Mouse (Mus musculus) layer of hippocampus, postnatal 14 days (tissue): ENCODE data around the gene Pmpcb. TPM values are rescaled to one million over a fixed set of nuclear protein-coding genes. Genes with fewer than 3 reads are reported as not detected.
A peak's percentile ranks its signal among the peaks of the same experiment; 100 is the strongest.
"Not testable (repeated sequence)": the region's sequence is repeated elsewhere in the genome, so short reads cannot be mapped to it uniquely, and the experiment has no call there.

Experiments
- DNase-seq, 2 experiments: peaks; one replicate each; pipeline ENCODE4 v3.0.0; 2021 to 2022; ENCODE audit warnings: low spot score in 2 of 2, mixed read lengths in 1 of 2
- long read RNA-seq, 2 experiments: library from polyadenylated mRNA; stranded (forward); transcript quantifications; one replicate each; pipeline ENCODE4 v2.0.0; 2021
- total RNA-seq, 2 experiments: library from RNA; stranded (reverse); gene quantifications; 2 replicates each; pipeline ENCODE4 v1.2.3; 2021

Gene Pmpcb
- total RNA-seq = 10 to 100 TPM; 59.3 to 67.1 TPM
- long read RNA-seq, experiment 1, transcript Pmpcb-201 (13 exons, 1,615 nt) = major isoform, 27 of 31 reads
- long read RNA-seq, experiment 1, partial matches to known transcripts = 1 of 31 reads
- long read RNA-seq, experiment 1, other reads (novel, unspliced or antisense) = 3 of 31 reads
- long read RNA-seq, experiment 2, transcript Pmpcb-201 (13 exons, 1,615 nt) = major isoform, 33 of 41 reads
- long read RNA-seq, experiment 2, partial matches to known transcripts = 5 of 41 reads
- long read RNA-seq, experiment 2, other reads (novel, unspliced or antisense) = 3 of 41 reads

- peak; percentile 89 to 92 for DNase-seq
Measured at GRCm38 (mm10) chr5:21736956-21737585, at the start of gene Pmpcb. TSS of gene Pmpcb (plus strand) at chr5:21737141.

- DNase-seq = no peak
Measured at GRCm38 (mm10) chr5:21692230-21692629, 44.7 kb upstream of the Pmpcb start.

DNA sequence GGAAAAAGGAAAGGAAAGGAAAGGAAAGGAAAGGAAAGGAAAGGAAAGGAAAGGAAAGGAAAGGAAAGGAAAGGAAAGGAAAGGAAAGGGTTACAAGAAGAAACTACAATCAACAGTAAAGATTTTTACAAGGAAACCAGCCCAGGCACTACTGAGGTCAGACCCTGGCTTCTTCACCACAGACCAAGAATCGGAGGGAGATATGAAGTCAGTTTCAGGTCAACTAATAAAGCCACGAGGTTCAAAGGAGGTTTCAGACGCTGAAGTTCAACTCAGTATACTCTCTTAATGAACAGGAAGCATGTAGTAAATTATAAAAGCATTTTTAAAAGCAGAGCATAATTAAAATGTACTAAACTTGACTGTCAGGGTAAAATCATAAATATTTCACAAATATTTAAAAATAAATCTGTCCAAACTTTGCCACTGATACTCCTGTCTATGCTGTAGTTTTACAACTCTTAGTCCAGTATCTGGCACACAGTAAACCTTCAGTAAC is 43.5 kb upstream of the Pmpcb start:
- no peak for DNase-seq

GRCm38 (mm10) chr5:21694854-21695490 is 42.0 kb upstream of the Pmpcb start:
- no peak for DNase-seq

- DNase-seq = not testable (repeated sequence)
Measured at GRCm38 (mm10) chr5:21699555-21699954, 37.4 kb upstream of the Pmpcb start.

DNA sequence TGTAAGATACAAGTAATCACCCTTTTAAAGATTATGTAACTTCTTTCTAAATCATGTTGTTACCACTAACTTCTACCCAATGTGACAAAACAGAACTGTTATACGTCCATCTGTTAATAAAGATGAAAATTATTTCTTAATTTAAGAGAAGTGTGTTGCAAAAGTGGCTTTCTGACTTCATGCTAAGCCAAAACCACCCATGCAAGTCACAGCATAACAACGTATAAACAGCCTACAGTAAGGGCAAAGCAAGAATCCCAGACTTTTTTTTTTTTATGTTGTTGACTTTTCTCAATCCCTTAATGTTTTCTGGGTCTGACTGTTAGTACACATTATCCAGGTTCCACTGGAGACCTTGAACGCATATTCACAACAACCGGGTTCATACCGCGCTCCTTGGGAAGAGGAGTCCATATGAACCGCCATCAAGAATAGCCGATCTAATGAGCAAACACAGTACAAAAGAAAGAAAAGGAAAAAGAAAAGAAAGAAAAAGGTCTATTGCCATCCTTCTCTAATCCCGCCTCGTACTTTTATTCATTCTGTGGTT is 36.6 kb upstream of the Pmpcb start:
- no peak for DNase-seq

DNA sequence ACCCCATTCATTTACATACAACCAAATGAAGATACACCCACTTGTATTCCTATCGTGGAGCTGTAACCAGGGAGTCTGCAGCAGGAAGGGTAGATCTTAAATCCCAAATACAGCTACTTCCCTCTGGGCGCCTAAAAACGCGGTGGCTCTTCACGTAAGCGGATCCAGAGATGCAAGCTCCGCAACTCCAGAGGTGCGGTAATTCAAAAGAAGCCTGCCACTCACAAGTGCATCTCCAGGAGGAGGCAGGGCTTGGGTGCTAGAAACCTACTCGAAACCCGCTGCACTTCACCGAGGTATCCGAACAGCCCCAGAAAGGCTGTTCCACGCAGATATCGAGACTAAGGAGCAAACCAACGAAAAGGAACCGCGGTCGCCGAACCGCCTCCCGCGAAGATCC is 36.0 kb upstream of the Pmpcb start:
- DNase-seq = no peak

- peak; percentile 97 to 99 for DNase-seq
Measured at GRCm38 (mm10) chr5:21701351-21702008, 35.5 kb upstream of the Pmpcb start, which contains the start of gene Napepld. TSS of gene Napepld (minus strand) at chr5:21701396.

- no peak for DNase-seq
Measured at GRCm38 (mm10) chr5:21702009-21702364, 35.0 kb upstream of the Pmpcb start.

DNA sequence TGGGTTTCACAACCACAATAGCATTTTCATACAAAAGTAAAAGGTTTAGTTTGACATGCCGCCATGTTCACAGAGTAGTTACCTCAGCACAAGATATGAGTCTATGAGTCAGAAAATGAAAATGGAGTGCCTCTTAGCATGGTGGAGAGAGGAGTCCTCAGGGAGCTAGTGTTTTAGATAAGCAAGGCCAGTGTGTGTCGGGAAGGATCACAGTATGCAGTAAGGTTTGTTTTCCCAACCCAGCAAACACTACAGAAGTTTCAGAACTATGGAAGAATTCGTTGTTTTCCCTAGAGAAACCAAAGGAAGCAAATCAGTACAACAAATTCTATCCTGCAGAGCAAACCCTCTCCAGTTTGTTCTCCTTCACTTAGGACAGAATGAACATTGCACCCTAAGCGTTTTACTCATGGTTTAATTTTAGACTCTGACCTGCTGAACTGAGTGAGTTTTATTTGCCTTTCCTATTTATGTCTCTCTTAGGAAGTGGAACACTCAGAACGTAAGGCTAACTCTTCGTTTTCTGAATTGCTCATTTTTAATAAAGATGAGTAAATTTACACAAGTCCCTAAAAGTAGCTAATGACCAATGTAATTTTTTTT is 34.0 kb upstream of the Pmpcb start:
- DNase-seq = no peak

GRCm38 (mm10) chr5:21703708-21704107 is 33.2 kb upstream of the Pmpcb start:
- DNase-seq = no peak

- no peak for DNase-seq
Measured at GRCm38 (mm10) chr5:21706546-21706945, 30.4 kb upstream of the Pmpcb start.

- not testable (repeated sequence) for DNase-seq
Measured at GRCm38 (mm10) chr5:21708011-21708410, 28.9 kb upstream of the Pmpcb start.

GRCm38 (mm10) chr5:21712127-21712715 is 24.7 kb upstream of the Pmpcb start:
- no peak for DNase-seq

- no peak for DNase-seq
Measured at GRCm38 (mm10) chr5:21714447-21714846, 22.5 kb upstream of the Pmpcb start.

GRCm38 (mm10) chr5:21717165-21717715 is 19.7 kb upstream of the Pmpcb start:
- DNase-seq = no peak

GRCm38 (mm10) chr5:21718546-21718945 is 18.4 kb upstream of the Pmpcb start:
- no peak for DNase-seq

DNA sequence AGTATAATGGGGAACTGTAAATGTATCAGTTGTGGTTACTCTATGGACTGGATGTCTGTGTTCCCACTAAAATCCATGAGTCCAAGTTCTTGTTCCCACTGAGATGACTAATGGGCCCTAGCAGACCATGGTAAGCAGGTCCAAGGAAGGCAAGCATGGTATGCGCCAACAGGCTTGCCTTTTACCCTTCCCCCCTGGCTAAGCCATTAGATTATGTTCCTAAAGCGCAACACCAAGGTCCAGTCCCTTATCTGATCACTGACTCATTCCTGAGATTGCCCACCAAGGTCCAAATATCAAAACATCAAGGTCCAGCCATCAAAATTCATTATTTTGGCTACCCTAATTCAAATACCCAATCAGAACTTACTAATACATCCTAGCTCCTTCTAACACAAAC is 17.7 kb upstream of the Pmpcb start:
- DNase-seq = no peak

- no peak for DNase-seq
Measured at GRCm38 (mm10) chr5:21724427-21724826, 12.5 kb upstream of the Pmpcb start.

- no peak for DNase-seq
Measured at GRCm38 (mm10) chr5:21724872-21725271, 12.1 kb upstream of the Pmpcb start.
